Mouse (Mus musculus): Measurements from ENCODE around the gene Abhd14a. TPM values are rescaled to one million over a fixed set of nuclear protein-coding genes. Genes with fewer than 3 reads are reported as not detected.
"Not testable (repeated sequence)": the region's sequence is repeated elsewhere in the genome, so short reads cannot be mapped to it uniquely, and the experiment has no call there.

The Abhd14a gene
- polyA plus RNA-seq (2016; fragmentation: Nextera tagmentation; extraction: Ambion mirVana), result 39.7 and 41.9 TPM in 2 replicates

DNA sequence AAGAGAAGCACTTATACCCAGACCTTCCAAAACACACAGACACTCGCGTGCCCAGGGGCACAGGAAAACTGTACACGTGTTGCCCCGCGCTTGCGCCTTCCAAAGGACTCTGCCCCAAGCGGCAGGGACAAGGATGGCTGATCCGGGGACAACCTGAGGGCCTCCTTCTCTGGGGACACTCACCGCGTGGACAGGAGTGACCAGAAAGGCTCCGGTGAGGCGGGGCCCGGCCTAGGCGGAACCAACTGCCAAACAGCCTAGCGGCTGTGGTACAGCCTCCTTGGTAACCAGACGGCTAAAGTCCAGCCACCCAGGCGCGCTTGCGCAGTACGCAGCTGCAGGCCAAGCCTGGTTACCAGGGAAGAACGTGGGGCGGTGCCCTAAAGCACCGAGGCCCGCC lies at the start of gene Abhd14a, which contains the start of gene Abhd14b:
Abhd14a (minus strand) TSS at position 331 of the 400 bp plus-strand sequence.
Abhd14b (plus strand) TSS at position 112 of the 400 bp plus-strand sequence.
- H3K9me3 ChIP-seq, result no peaks in the 10 kb centered on the region

DNA sequence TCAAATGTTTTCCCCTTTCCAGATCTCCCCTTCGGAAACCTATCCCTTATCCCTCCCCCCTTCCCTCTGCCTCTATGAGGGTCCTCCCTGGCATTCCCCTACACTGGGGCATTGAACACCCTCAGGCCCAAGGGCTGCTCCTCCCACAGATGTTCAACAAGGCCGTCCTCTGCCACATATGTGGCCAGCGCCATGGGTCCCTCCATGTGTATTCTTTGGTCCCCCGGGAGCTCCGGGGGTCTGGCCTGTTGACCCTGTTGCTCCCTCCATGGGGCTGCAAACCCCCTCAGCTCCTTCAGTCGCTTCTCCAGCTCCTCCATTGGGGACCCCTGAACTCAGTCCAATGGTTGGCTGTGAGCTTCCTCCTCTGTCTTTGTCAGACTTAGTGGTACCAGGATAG lies 40.1 kb upstream of the Abhd14a start:
- H3K9me3 ChIP-seq; H3K27ac ChIP-seq; H3K27me3 ChIP-seq (ENCODE audit: insufficient read depth, poor library complexity, severe bottlenecking); H3K4me1 ChIP-seq (replicated peaks); H3K4me3 ChIP-seq; DNase-seq (ENCODE audit: low spot score): not testable (repeated sequence)
- H3K36me3 ChIP-seq, result peaks cover 40% of the 10 kb centered on the region
- 81% methylated on average over 6 of the region's 6 CpGs for WGBS

More for the DNA sequence above, at the start of gene Abhd14a, which contains the start of gene Abhd14b:
- Histone ChIP-seq H3K36me3 (no peaks in the 10 kb centered on the region), H3K4me3 (peak within 1 kb of the TSS; percentile 63), H3K4me1 (replicated peaks) (peaks cover 76% of the 10 kb centered on the region), H3K27ac (peak within 1 kb of the TSS; percentile 88), H3K27me3 (ENCODE audit: insufficient read depth, poor library complexity, severe bottlenecking) (peaks cover 4% of the 10 kb centered on the region; the same call in 1 of the 2 replicates)
- peak; percentile 94 for DNase-seq (ENCODE audit: low spot score)
- under 1% methylated on average over 24 of the region's 24 CpGs for WGBS

DNA sequence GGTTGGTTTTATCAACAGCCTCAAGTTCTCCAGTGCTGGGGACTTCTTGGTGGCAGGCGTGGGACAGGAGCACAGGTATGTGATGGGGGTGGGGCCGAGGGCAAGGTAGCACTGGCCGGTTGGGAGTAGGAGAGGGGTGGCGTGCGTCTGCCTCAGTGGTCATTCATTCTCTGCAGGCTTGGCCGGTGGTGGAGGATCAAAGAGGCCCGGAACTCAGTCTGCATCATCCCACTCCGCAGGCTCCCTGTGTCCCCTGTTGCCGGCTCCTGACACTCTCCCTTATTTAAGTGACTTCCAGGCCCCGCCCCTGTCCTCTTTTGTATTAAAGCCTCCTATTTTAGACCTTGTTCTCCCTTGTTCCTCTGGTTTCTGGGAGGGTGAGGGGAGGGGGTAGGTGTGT lies 37.6 kb upstream of the Abhd14a start:
- no peaks in the 10 kb centered on the region; the same call in 1 of the 2 replicates for H3K4me1 ChIP-seq (replicated peaks)
- DNase-seq (ENCODE audit: low spot score), result no peak
- peaks cover 63% of the 10 kb centered on the region for H3K36me3 ChIP-seq
- H3K9me3 ChIP-seq, result no peaks in the 10 kb centered on the region
- no peaks in the 10 kb centered on the region for H3K27me3 ChIP-seq (ENCODE audit: insufficient read depth, poor library complexity, severe bottlenecking)
- H3K4me3 ChIP-seq, result no peak overlapping the region
- 83% methylated on average over 10 of the region's 10 CpGs for WGBS
- no peak overlapping the region for H3K27ac ChIP-seq

DNA sequence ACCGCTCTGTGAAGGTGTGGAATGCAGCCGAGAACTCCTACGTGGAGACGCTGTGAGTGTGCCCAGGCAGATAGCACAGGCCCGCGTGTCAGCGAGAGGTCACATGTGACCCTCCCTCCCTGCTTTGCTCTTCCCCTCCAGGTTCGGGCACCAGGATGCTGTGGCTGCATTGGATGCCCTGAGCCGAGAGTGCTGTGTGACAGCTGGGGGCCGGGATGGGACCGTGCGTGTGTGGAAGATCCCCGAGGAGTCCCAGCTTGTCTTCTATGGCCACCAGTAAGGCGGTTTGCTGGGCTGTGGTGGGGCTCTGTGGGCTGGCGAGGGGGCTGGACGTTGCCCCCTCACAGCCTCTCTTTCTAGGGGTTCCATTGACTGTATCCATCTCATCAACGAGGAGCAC lies 36.1 kb upstream of the Abhd14a start:
- Histone ChIP-seq H3K27me3 (ENCODE audit: insufficient read depth, poor library complexity, severe bottlenecking) (no peaks in the 10 kb centered on the region), H3K9me3 (no peaks in the 10 kb centered on the region)
- WGBS, result 92% methylated on average over 17 of the region's 17 CpGs

DNA sequence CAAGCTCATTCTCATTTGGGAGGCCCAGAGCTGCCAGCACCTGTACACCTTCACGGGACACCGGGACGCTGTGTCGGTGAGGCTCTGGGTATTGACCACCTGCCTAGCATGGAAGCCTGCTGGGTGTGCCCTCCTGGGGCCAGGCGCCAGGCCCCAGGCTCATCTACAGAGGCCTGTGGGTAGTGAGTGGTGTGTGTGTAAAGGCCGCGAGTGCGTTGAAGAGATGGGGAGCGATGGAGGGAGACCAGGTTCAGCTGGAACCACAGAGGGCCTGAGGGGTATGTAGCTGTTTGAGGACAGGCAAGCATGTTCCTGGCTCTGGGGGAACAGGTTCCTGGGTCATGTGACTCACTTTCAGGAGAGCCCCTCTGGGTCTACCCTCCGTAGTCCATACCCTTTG lies 35.7 kb upstream of the Abhd14a start:
- Histone ChIP-seq H3K27me3 (ENCODE audit: insufficient read depth, poor library complexity, severe bottlenecking) (no peaks in the 10 kb centered on the region), H3K27ac (no peak overlapping the region), H3K4me3 (no peak overlapping the region), H3K36me3 (peaks cover 73% of the 10 kb centered on the region), H3K9me3 (no peaks in the 10 kb centered on the region), H3K4me1 (replicated peaks) (peaks cover 11% of the 10 kb centered on the region)
- no peak for DNase-seq (ENCODE audit: low spot score)
- WGBS, result 95% methylated on average over 10 of the region's 10 CpGs

More for the DNA sequence above, 36.1 kb upstream of the Abhd14a start:
- no peak overlapping the region for H3K4me3 ChIP-seq
- H3K4me1 ChIP-seq (replicated peaks), result peaks cover 7% of the 10 kb centered on the region; the same call in 1 of the 2 replicates
- DNase-seq (ENCODE audit: low spot score), result no peak
- peaks cover 73% of the 10 kb centered on the region for H3K36me3 ChIP-seq
- H3K27ac ChIP-seq, result no peak overlapping the region

DNA sequence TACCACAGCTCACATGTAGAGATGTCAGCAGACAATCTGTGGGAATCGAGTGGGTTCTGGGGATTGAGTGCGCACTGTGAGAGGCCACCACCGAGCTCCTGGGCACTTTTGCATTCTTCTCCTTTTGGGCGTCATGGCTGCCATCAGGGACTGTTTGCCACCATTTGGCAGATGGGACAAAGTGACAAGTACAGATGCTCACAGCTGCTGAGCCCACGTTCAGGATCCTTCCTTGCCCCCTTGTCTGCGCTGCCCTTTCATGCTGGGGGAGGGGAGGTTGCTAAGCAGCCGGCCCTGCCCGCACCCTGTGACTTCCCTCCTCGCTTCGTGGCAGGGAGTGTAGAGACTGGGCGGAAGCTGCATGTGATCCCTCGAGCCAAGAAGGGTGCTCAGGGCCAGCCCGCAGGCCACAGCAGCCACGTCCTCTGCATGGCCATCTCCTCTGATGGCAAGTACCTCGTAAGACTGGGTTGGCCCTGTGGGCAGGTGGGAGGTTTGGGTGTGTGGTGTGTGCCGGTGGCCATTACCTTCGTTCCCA lies 35.2 kb upstream of the Abhd14a start:
- H3K4me1 ChIP-seq (replicated peaks), result peaks cover 16% of the 10 kb centered on the region
- no peak overlapping the region for H3K27ac ChIP-seq
- H3K9me3 ChIP-seq, result no peaks in the 10 kb centered on the region
- peaks cover 73% of the 10 kb centered on the region for H3K36me3 ChIP-seq
- WGBS, result 89% methylated on average over 17 of the region's 17 CpGs
- no peaks in the 10 kb centered on the region for H3K27me3 ChIP-seq (ENCODE audit: insufficient read depth, poor library complexity, severe bottlenecking)
- H3K4me3 ChIP-seq, result no peak overlapping the region
- no peak for DNase-seq (ENCODE audit: low spot score)

DNA sequence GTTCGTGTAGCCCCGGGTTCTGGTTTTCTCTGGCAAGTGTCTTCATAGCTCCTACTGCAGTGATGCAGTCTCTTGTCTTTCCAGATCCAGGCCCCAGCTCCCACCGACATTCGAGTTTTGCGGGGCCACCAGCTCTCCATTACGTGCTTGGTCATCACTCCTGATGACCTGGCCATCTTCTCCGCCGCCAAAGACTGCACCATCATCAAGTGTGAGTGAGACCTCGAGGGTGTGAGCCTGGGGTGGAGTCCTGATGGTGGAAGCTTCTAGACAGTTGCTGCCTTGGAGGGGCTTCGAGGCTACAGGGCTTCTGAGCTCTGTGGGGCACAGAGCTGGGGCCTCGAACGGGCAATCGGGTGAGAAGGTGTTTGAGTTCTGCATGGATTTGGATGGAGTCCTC lies 34.2 kb upstream of the Abhd14a start:
- Histone ChIP-seq H3K27ac (no peak overlapping the region), H3K27me3 (ENCODE audit: insufficient read depth, poor library complexity, severe bottlenecking) (no peaks in the 10 kb centered on the region), H3K9me3 (no peaks in the 10 kb centered on the region), H3K4me3 (no peak overlapping the region), H3K36me3 (peaks cover 73% of the 10 kb centered on the region), H3K4me1 (replicated peaks) (peaks cover 25% of the 10 kb centered on the region)
- no peak for DNase-seq (ENCODE audit: low spot score)
- WGBS, result 93% methylated on average over 13 of the region's 13 CpGs

DNA sequence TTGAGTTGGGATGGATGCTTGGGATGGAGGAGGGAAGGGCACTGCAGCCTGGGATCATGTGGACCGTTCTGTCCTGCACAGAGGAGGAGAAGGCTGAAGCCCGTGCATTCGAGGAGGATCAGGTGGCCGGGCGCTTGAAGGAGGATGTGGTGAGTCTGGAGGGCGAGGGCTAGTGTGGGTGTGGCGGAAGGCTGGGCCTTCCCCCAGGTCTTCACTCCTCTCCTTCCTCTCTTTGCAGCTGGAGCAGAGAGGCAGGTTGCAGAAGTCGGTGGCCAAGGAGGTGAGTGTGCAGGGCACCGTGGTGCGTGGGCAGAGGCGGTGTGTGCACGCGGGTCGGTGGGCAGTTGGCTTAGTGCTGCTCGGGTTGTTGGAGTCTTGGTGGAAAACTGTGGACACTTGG lies 33.6 kb upstream of the Abhd14a start:
- no peaks in the 10 kb centered on the region for H3K9me3 ChIP-seq
- no peaks in the 10 kb centered on the region for H3K27me3 ChIP-seq (ENCODE audit: insufficient read depth, poor library complexity, severe bottlenecking)
- H3K36me3 ChIP-seq, result peaks cover 68% of the 10 kb centered on the region
- 94% methylated on average over 15 of the region's 15 CpGs for WGBS
- no peak for DNase-seq (ENCODE audit: low spot score)
- no peak overlapping the region for H3K4me3 ChIP-seq
- no peak overlapping the region for H3K27ac ChIP-seq
- peaks cover 31% of the 10 kb centered on the region for H3K4me1 ChIP-seq (replicated peaks)

DNA sequence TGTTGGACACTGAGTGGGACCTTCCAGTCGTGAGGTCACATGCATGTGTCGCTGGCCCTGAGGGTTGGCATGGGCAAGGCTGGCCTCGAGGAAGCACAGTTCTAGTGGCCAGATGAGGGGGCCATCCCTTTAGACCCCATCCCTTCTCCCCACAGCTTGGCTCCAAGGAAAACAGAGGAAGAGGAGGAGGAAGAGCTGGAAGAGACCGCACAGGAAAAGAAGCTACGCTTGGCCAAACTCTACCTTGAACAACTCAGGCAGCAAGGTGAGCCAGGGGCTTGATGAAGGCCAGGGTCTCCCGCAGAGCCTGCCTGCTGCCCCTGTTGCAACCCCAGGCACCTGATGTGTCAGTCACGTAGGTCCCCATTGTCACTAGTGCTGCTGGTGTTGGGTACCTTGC lies 33.1 kb upstream of the Abhd14a start:
- WGBS, result 95% methylated on average over 7 of the region's 7 CpGs
- H3K4me1 ChIP-seq (replicated peaks), result peaks cover 37% of the 10 kb centered on the region
- H3K27me3 ChIP-seq (ENCODE audit: insufficient read depth, poor library complexity, severe bottlenecking), result no peaks in the 10 kb centered on the region
- no peaks in the 10 kb centered on the region for H3K9me3 ChIP-seq
- no peak for DNase-seq (ENCODE audit: low spot score)
- H3K4me3 ChIP-seq, result no peak overlapping the region
- no peak overlapping the region for H3K27ac ChIP-seq
- peaks cover 63% of the 10 kb centered on the region for H3K36me3 ChIP-seq

DNA sequence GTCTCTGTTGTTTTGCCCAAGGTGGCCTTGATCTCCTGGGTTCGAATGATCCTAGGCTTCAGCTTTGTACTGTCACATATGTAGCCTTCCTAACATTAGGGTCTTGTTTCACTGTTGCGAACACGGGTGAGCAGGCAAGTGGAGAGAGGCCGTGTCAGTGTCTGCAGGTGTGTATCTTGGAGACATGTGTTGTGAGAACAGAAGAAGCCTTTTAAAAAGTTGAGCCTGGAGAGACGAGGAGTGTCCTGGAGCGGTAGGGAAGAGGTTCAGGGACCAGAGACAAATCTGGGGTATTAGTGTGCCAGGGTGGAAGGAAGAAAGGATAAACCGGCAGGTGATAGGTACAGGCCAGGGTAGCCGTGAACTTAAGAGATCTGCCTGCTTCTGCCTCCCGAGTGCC lies 30.6 kb upstream of the Abhd14a start:
- no peak for DNase-seq (ENCODE audit: low spot score)
- Histone ChIP-seq H3K36me3 (peaks cover 39% of the 10 kb centered on the region), H3K4me3 (peak overlapping the region; percentile 83), H3K27me3 (ENCODE audit: insufficient read depth, poor library complexity, severe bottlenecking) (no peaks in the 10 kb centered on the region), H3K9me3 (no peaks in the 10 kb centered on the region), H3K27ac (no peak overlapping the region), H3K4me1 (replicated peaks) (peaks cover 60% of the 10 kb centered on the region)
- 81% methylated on average over 9 of the region's 9 CpGs for WGBS

DNA sequence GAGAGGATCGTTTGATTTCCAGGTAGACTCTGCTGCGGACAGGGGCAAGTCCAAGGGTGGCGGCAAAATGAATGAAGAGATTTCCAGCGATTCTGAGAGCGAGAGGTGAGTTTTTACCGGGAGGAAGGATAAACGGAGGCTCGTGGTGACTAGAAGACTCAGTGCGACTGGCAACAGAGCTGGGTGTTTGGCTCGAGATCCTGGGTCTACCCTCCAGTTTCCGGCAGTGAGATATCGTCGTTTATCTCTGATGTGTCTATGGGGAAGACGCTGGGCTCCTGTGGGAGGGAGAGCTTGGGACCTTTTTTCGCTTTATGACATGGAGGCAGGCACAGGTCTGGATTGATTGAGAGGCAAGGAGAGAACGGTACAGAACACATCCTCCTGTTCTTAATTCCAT lies 30.2 kb upstream of the Abhd14a start:
- peaks cover 64% of the 10 kb centered on the region for H3K4me1 ChIP-seq (replicated peaks)
- 8% methylated on average over 16 of the region's 16 CpGs for WGBS
- no peaks in the 10 kb centered on the region for H3K9me3 ChIP-seq
- no peak for DNase-seq (ENCODE audit: low spot score)
- peak overlapping the region; percentile 80 for H3K27ac ChIP-seq
- H3K4me3 ChIP-seq, result peak overlapping the region; percentile 83
- H3K36me3 ChIP-seq, result peaks cover 34% of the 10 kb centered on the region
- peaks cover 2% of the 10 kb centered on the region; the same call in 1 of the 2 replicates for H3K27me3 ChIP-seq (ENCODE audit: insufficient read depth, poor library complexity, severe bottlenecking)

DNA sequence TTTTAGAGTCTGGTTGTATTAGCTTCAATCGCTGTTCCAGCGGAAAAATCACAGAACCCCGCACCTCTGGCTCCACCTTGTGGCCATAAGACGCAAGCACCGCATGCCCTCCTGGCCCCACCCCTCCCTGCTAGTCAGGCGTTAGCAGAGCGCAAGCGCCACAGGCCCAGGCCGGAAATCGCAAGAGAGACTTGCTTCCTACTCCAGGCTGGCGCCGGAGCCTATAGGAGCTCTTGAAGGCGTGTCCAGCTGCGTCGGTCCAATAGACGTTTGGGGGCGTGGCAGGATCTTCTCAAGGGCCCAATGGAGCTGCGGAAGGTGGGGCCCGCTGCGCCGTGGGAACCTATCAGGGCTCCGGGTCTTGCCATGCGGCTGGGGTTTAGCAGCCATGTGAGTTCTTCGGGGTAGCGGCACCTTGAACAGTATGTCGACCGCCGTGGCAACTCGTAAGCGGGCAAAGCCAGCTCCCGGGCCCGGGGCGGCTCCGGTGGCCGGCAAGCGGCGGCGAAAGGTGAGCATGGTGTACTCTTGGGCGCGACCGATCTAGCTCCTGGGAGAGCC lies 29.5 kb upstream of the Abhd14a start, which contains the start of gene Parp3:
Parp3 (minus strand) TSS at position 26 of the 561 bp plus-strand sequence.
- Histone ChIP-seq H3K36me3 (peaks cover 30% of the 10 kb centered on the region), H3K9me3 (no peaks in the 10 kb centered on the region), H3K27me3 (ENCODE audit: insufficient read depth, poor library complexity, severe bottlenecking) (peaks cover 6% of the 10 kb centered on the region; the same call in 1 of the 2 replicates), H3K4me1 (replicated peaks) (peaks cover 70% of the 10 kb centered on the region), H3K4me3 (peak within 1 kb of the TSS; percentile 83), H3K27ac (peak within 1 kb of the TSS; percentile 80)
- peak; percentile 100 for DNase-seq (ENCODE audit: low spot score)
- under 1% methylated on average over 41 of the region's 41 CpGs for WGBS

Data from hindbrain, embryonic 10.5 days (tissue).